Mouse (Mus musculus): ENCODE measurements at regions not wholly inside any gene's neighbourhood (a gene's known extent, or its start where the extent isn't known, plus 50 kb on each side); places are given as distances from the start of the nearest gene placed in this dataset.

DNA sequence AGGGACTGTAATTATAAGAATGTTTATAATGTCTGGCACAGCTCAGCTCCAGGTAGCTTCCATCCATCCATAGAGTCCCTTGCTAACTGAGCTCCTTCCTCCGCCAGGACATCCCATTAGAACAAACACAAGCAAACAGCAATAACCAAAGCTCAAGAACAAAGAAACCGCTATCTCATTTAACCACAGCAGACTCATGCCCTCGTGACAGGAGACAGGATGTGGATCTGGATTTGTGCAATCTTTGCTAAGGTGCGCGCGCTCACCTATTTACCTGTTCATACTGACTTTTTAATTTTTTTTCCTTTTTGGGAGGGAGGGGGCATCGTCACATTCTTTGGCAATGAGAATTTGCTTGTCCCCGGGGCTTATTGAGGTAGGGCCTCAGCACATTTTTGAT, 71.3 kb upstream of the Slc38a2 start:
- H3K9ac ChIP-seq (ENCODE audit: control insufficient read depth, low read depth, low read length, poor library complexity, severe bottlenecking) = no peak overlapping the region
- no peaks in the 10 kb centered on the region for H3K27me3 ChIP-seq (ENCODE audit: control insufficient read depth in 1 of 2, insufficient read depth in 2 of 2, low read length in 2 of 2)
- TF ChIP-seq USF1 (IDR thresholded peaks at IDR 0.05; ENCODE audit: low read depth, low read length) (no peak), CTCF (IDR thresholded peaks at IDR 0.05 in 2 of 3, conservative IDR thresholded peaks at IDR 0.05 in 1 of 3; ENCODE audit: control insufficient read depth in 1 of 3, insufficient read depth in 1 of 3, low read depth in 2 of 3, low read length in 3 of 3, poor library complexity in 1 of 3, severe bottlenecking in 1 of 3) (no peak), USF2 (IDR thresholded peaks at IDR 0.05; ENCODE audit: borderline replicate concordance in 1 of 2, insufficient read depth in 1 of 2, low read depth in 1 of 2, low read length in 2 of 2) (no peak), ETS1 (IDR thresholded peaks at IDR 0.05; ENCODE audit: low read depth, low read length) (no peak), CHD2 (IDR thresholded peaks at IDR 0.05; ENCODE audit: low read length) (no peak), EP300 (IDR thresholded peaks at IDR 0.05; ENCODE audit: low read depth in 1 of 2, low read length in 2 of 2) (no peak), TBP (IDR thresholded peaks at IDR 0.05; ENCODE audit: low read depth, low read length) (no peak), MEF2A (IDR thresholded peaks at IDR 0.05; ENCODE audit: extremely low read depth, insufficient replicate concordance, low read depth, low read length, poor library complexity, severe bottlenecking) (no peak), MAX (IDR thresholded peaks at IDR 0.05; ENCODE audit: low read length) (no peak), NELFE (IDR thresholded peaks at IDR 0.05; ENCODE audit: low read depth, low read length) (no peak), RAD21 (IDR thresholded peaks at IDR 0.05; ENCODE audit: low read depth, low read length) (no peak), SMC3 (IDR thresholded peaks at IDR 0.05; ENCODE audit: low read depth, low read length) (no peak), KAT2A (conservative IDR thresholded peaks at IDR 0.05; ENCODE audit: low read depth, low read length) (no peak), ZNF384 (IDR thresholded peaks at IDR 0.05; ENCODE audit: low read depth, low read length) (no peak), GATA1 (IDR thresholded peaks at IDR 0.05; ENCODE audit: low read depth, low read length) (no peak), ELF1 (IDR thresholded peaks at IDR 0.05; ENCODE audit: low read depth, low read length) (no peak)
- H3K27ac ChIP-seq (ENCODE audit: control insufficient read depth, low read depth, low read length) = no peak overlapping the region
- peaks cover 29 to 58% of the 10 kb centered on the region in 2 experiments for H3K4me1 ChIP-seq (ENCODE audit: control insufficient read depth in 1 of 2, insufficient read depth in 2 of 2, low read length in 2 of 2)
- H3K36me3 ChIP-seq (ENCODE audit: control insufficient read depth in 1 of 2, insufficient read depth in 2 of 2, low read length in 2 of 2) = peaks cover 0 to 49% of the 10 kb centered on the region in 2 experiments; a peak in 2 of 4 replicates
- no peak overlapping the region for H3K4me3 ChIP-seq (ENCODE audit: control insufficient read depth in 1 of 2, insufficient read depth in 1 of 2, low read depth in 2 of 2, low read length in 2 of 2)
- H3K79me2 ChIP-seq (ENCODE audit: control insufficient read depth, insufficient read depth, low read length, poor library complexity) = no peaks in the 10 kb centered on the region; the same call in 1 of the 2 replicates
- no peaks in the 10 kb centered on the region for H3K9me3 ChIP-seq (replicated peaks; ENCODE audit: insufficient read depth, low read length)
- DNase-seq (ENCODE audit: low read depth, low spot score) = no peak

DNA sequence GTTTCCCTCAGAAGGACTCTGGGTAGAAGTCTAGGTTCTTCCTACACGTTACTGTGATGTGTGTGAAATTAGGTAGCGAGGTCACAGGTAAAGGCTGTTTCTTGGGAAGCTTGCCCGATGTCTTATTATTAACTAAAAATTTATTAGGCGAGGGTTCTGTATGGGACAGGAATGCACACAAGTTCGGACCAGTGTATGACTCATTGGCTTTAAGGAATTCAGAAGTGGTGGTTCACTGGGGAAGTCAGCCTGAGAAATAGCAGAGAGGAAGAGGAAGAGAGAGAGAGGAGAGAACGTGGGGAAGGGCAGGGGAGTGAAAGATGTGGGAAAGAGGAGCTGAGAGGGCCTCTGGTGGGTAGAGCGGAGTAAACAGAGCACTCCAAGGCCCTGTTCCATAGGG, 70.8 kb upstream of the Slc38a2 start:
- peaks cover 25 to 53% of the 10 kb centered on the region in 2 experiments for H3K4me1 ChIP-seq (ENCODE audit: control insufficient read depth in 1 of 2, insufficient read depth in 2 of 2, low read length in 2 of 2)

More for the DNA sequence above, 70.8 kb upstream of the Slc38a2 start:
- no peak overlapping the region for H3K27ac ChIP-seq (ENCODE audit: control insufficient read depth, low read depth, low read length)
- no peaks in the 10 kb centered on the region for H3K27me3 ChIP-seq (ENCODE audit: control insufficient read depth in 1 of 2, insufficient read depth in 2 of 2, low read length in 2 of 2)
- no peak overlapping the region for H3K4me3 ChIP-seq (ENCODE audit: control insufficient read depth in 1 of 2, insufficient read depth in 1 of 2, low read depth in 2 of 2, low read length in 2 of 2)
- no peaks in the 10 kb centered on the region for H3K9me3 ChIP-seq (replicated peaks; ENCODE audit: insufficient read depth, low read length)
- no peaks in the 10 kb centered on the region; the same call in 1 of the 2 replicates for H3K79me2 ChIP-seq (ENCODE audit: control insufficient read depth, insufficient read depth, low read length, poor library complexity)
- H3K36me3 ChIP-seq (ENCODE audit: control insufficient read depth in 1 of 2, insufficient read depth in 2 of 2, low read length in 2 of 2) = peaks cover 0 to 44% of the 10 kb centered on the region in 2 experiments; a peak in 2 of 4 replicates
- H3K9ac ChIP-seq (ENCODE audit: control insufficient read depth, low read depth, low read length, poor library complexity, severe bottlenecking) = no peak overlapping the region
- no peak for TF ChIP-seq TBP (IDR thresholded peaks at IDR 0.05; ENCODE audit: low read depth, low read length)
- no peak for TF ChIP-seq CTCF (IDR thresholded peaks at IDR 0.05 in 2 of 3, conservative IDR thresholded peaks at IDR 0.05 in 1 of 3; ENCODE audit: control insufficient read depth in 1 of 3, insufficient read depth in 1 of 3, low read depth in 2 of 3, low read length in 3 of 3, poor library complexity in 1 of 3, severe bottlenecking in 1 of 3)
- TF ChIP-seq POLR2AphosphoS2 (IDR thresholded peaks at IDR 0.05; ENCODE audit: low read length) = no peak
- DNase-seq (ENCODE audit: low read depth, low spot score) = no peak

All from MEL (cell line).